Mouse (Mus musculus) small intestine, adult 2 months (tissue): ENCODE measurements around the gene Trp53. TPM values are rescaled to one million over a fixed set of nuclear protein-coding genes. Genes with fewer than 3 reads are reported as not detected.
A peak's percentile ranks its signal among the peaks of the same experiment; 100 is the strongest.
"Not testable (repeated sequence)": the region's sequence is repeated elsewhere in the genome, so short reads cannot be mapped to it uniquely, and the experiment has no call there.

ENCODE experiments used
- H3K27ac ChIP-seq: fragments of 200-500 bp; 2 replicates; pipeline ENCODE4 v1.5.1; 2012; ENCODE audit warnings: low read depth, low read length, control low read depth, inconsistent platforms; ENCODE audit not compliant: insufficient read depth
- H3K27me3 ChIP-seq: fragments of 200-500 bp; 2 replicates; pipeline ENCODE4 v1.6.1; 2012; ENCODE audit warnings: mild to moderate bottlenecking, moderate library complexity, low read length, inconsistent platforms; ENCODE audit not compliant: control insufficient read depth, insufficient read depth
- H3K36me3 ChIP-seq: fragments of 200-500 bp; 2 replicates; pipeline ENCODE4 v1.6.1; 2012; ENCODE audit warnings: mild to moderate bottlenecking, low read length, control low read depth, inconsistent platforms; ENCODE audit not compliant: control insufficient read depth, insufficient read depth
- H3K4me1 ChIP-seq: fragments of 200-500 bp; 2 replicates; pipeline ENCODE4 v1.6.1; 2012; ENCODE audit warnings: low read length, inconsistent platforms, mixed read lengths; ENCODE audit not compliant: control insufficient read depth, insufficient read depth, insufficient read length
- H3K4me3 ChIP-seq: fragments of 200-500 bp; 2 replicates; pipeline ENCODE4 v1.5.1; 2012; ENCODE audit warnings: low read depth, mild to moderate bottlenecking, control low read depth, inconsistent platforms, low read length, moderate library complexity
- CTCF ChIP-seq: fragments of 200-500 bp; IDR thresholded peaks from 2 replicates; pipeline ENCODE4 v1.5.1; 2012; ENCODE audit warnings: low read depth, mild to moderate bottlenecking, control low read depth, inconsistent platforms, low read length, moderate library complexity, mixed read lengths; ENCODE audit not compliant: insufficient replicate concordance, insufficient read length; ENCODE audit errors: extremely low read depth
- POLR2A ChIP-seq: fragments of 200-500 bp; IDR thresholded peaks from 2 replicates; pipeline ENCODE4 v1.6.1; 2012; ENCODE audit warnings: low read depth, mild to moderate bottlenecking, control low read depth, inconsistent platforms, low read length, moderate library complexity
- WGBS: fragments of 180-500 bp; shearing (Covaris S2); methylation state at CpG from one replicate; pipeline ENCODE4 v1.1.7; 2018; 5-methylcytosine and 5-hydroxymethylcytosine counted together
- polyA plus RNA-seq: library from polyadenylated mRNA; depleted of rRNA; stranded (reverse); fragments of >200 nt; gene quantifications from 2 replicates; pipeline ENCODE4 v1.2.3, GENCODE M21; 2012; rRNA removed

Trp53 gene
- 28.2 and 57.1 TPM in 2 replicates for polyA plus RNA-seq

GRCm38 (mm10) chr11:69580091-69580514 is at the start of gene Trp53, which contains the start of gene Wrap53:
TSS of gene Trp53 (plus strand) at chr11:69580359.
TSS of gene Wrap53 (minus strand) at chr11:69580255.
- peaks cover 13% of the 10 kb centered on the region for H3K4me1 ChIP-seq
- peak within 1 kb of the TSS; percentile 85 for H3K4me3 ChIP-seq
- H3K27ac ChIP-seq = peak within 1 kb of the TSS; percentile 94
- no peaks in the 10 kb centered on the region for H3K27me3 ChIP-seq
- H3K36me3 ChIP-seq = 0 out of 2 replicates have a peak, but pooled peaks cover 1% of the 10 kb centered on the region
- 1% methylated on average over 13 of the region's 13 CpGs for WGBS
- TF ChIP-seq POLR2A (peak; percentile 53), CTCF (no peak)

GRCm38 (mm10) chr11:69530755-69531154 is 49.4 kb upstream of the Trp53 start:
- H3K4me3 ChIP-seq, H3K36me3 ChIP-seq, H3K27ac ChIP-seq, H3K4me1 ChIP-seq, H3K27me3 ChIP-seq: not testable (repeated sequence)
- 91% methylated on average over 6 of the region's 6 CpGs for WGBS

- H3K4me3 ChIP-seq = no peak overlapping the region
- no peak overlapping the region for H3K27ac ChIP-seq
- 77% methylated on average over 7 of the region's 7 CpGs for WGBS
- no peaks in the 10 kb centered on the region; the same call in 1 of the 2 replicates for H3K4me1 ChIP-seq
- H3K36me3 ChIP-seq = no peaks in the 10 kb centered on the region
- TF ChIP-seq POLR2A (no peak), CTCF (no peak)
- H3K27me3 ChIP-seq = no peaks in the 10 kb centered on the region
Measured at GRCm38 (mm10) chr11:69532480-69533150, 47.5 kb upstream of the Trp53 start.

GRCm38 (mm10) chr11:69534990-69535389 is 45.2 kb upstream of the Trp53 start:
- Histone ChIP-seq H3K4me3 (no peak overlapping the region), H3K27ac (no peak overlapping the region), H3K4me1 (peaks cover 6% of the 10 kb centered on the region), H3K36me3 (no peaks in the 10 kb centered on the region), H3K27me3 (no peaks in the 10 kb centered on the region)
- 74% methylated on average over 1 of the region's 1 CpGs for WGBS
- no peak for TF ChIP-seq POLR2A

- WGBS = 97% methylated on average over 2 of the region's 2 CpGs
- no peak for TF ChIP-seq POLR2A
- TF ChIP-seq CTCF = no peak
Measured at GRCm38 (mm10) chr11:69540700-69541099, 39.5 kb upstream of the Trp53 start.

GRCm38 (mm10) chr11:69541741-69542140 is 38.4 kb upstream of the Trp53 start:
- WGBS = 55% methylated on average over 3 of the region's 3 CpGs
- H3K27me3 ChIP-seq, H3K4me3 ChIP-seq, H3K36me3 ChIP-seq, H3K27ac ChIP-seq: not testable (repeated sequence)
- H3K4me1 ChIP-seq = peaks cover 13% of the 10 kb centered on the region

More at GRCm38 (mm10) chr11:69540700-69541099, 39.5 kb upstream of the Trp53 start:
- no peak overlapping the region for H3K4me3 ChIP-seq
- H3K36me3 ChIP-seq = no peaks in the 10 kb centered on the region
- peaks cover 9% of the 10 kb centered on the region for H3K4me1 ChIP-seq
- no peak overlapping the region for H3K27ac ChIP-seq
- no peaks in the 10 kb centered on the region for H3K27me3 ChIP-seq

- no peak for TF ChIP-seq CTCF
- no peak for TF ChIP-seq POLR2A
- 85% methylated on average over 3 of the region's 3 CpGs for WGBS
Measured at GRCm38 (mm10) chr11:69543598-69543997, 36.6 kb upstream of the Trp53 start.

More at GRCm38 (mm10) chr11:69543598-69543997, 36.6 kb upstream of the Trp53 start:
- no peaks in the 10 kb centered on the region for H3K36me3 ChIP-seq
- H3K27me3 ChIP-seq = no peaks in the 10 kb centered on the region
- no peak overlapping the region for H3K27ac ChIP-seq
- no peak overlapping the region for H3K4me3 ChIP-seq
- peaks cover 13% of the 10 kb centered on the region; the same call in 1 of the 2 replicates for H3K4me1 ChIP-seq
